ENCODE assay signal across 9 mouse cellular contexts in the genomic region with DNA sequence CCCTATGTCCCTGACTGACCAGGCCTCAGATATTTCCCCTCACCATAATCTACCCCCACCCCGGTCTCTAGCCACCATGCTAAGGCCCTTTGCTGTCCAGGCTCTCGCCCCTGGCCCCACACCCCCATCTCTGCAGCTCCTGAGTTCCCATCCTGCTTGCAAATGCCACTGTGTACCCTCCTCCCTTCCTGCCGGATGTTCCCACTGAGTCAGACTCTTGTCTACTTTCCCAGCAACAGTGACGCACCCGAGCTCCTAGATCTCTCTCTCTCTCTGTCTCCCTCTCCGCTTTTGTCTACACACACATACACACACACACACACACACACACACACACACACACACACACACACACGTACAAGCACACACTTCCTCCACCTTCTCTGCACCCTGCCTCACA. TPM values are rescaled to one million over a fixed set of nuclear protein-coding genes. Genes with fewer than 3 reads are reported as not detected.
A peak's percentile ranks its signal among the peaks of the same experiment; 100 is the strongest.
DNase-seq lines count a peak whose midpoint lies in the region; ATAC-seq lines count a peak whose summit lies in the region.
"Had no signal": no experiment of that assay in that cellular context is flagged by ENCODE, and none has a peak within 500 bp of the region (broad histone marks: within the 10 kb centered on the region; RNA-seq: fewer than 3 reads in every experiment).

No protein-coding gene starts in this region.

- H3K9ac ChIP-seq in limb, embryonic 15.5 days: no peak overlapping the region
- H3K9ac ChIP-seq in embryonic facial prominence, embryonic 13.5 days: no peak overlapping the region
- 0 out of 2 replicates have a peak overlapping the region, but pooled peaks have one; percentile 63 for H3K9ac ChIP-seq in liver, embryonic 13.5 days

- no peak overlapping the region for H3K4me2 ChIP-seq in limb, embryonic 15.5 days
- H3K4me2 ChIP-seq in embryonic facial prominence, embryonic 13.5 days: no peak overlapping the region
- H3K4me2 ChIP-seq in liver, embryonic 13.5 days: 0 out of 2 replicates have a peak overlapping the region, but pooled peaks have one; percentile 71

- H3K27ac ChIP-seq in limb, embryonic 15.5 days: 0 out of 2 replicates have a peak overlapping the region, but pooled peaks have one; percentile 84
- H3K27ac ChIP-seq in limb, embryonic 10.5 days: no peak overlapping the region
- H3K27ac ChIP-seq in embryonic facial prominence, embryonic 13.5 days: peak overlapping the region; percentile 92; the same call in 1 of the 2 replicates
- peak overlapping the region; percentile 89 for H3K27ac ChIP-seq in hindbrain, embryonic 10.5 days
- H3K27ac ChIP-seq in liver, embryonic 13.5 days: peak overlapping the region; percentile 75

- no peak for DNase-seq in limb, embryonic 10.5 days (ENCODE audit: low spot score)
- no peak for DNase-seq in hindbrain, embryonic 10.5 days (ENCODE audit: low spot score)
- DNase-seq in liver, embryonic 13.5 days: no peak
- peak; percentile 78 for DNase-seq in telencephalon, adult 2 months (ENCODE audit: low read depth, low spot score)
- no peak for DNase-seq in T-cell, adult 2 months (ENCODE audit: low spot score)

- no peak for ATAC-seq in limb, embryonic 15.5 days (ENCODE audit: insufficient number of reproducible peaks, low FRiP score, low TSS enrichment, low read depth)
- no peak for ATAC-seq in embryonic facial prominence, embryonic 13.5 days (ENCODE audit: insufficient number of reproducible peaks, insufficient read depth, low FRiP score, low TSS enrichment, low read depth)
- no peak for ATAC-seq in liver, embryonic 13.5 days (ENCODE audit: low read depth)
- no peak for ATAC-seq in monocyte, adult 5-6 weeks (replicated peaks; ENCODE audit: insufficient number of reproducible peaks, low FRiP score, low TSS enrichment, poor library complexity, severe bottlenecking)

- H3K36me3 ChIP-seq in limb, embryonic 15.5 days: no peaks in the 10 kb centered on the region
- 0 out of 2 replicates have a peak, but pooled peaks cover 4% of the 10 kb centered on the region for H3K36me3 ChIP-seq in limb, embryonic 10.5 days
- H3K36me3 ChIP-seq in embryonic facial prominence, embryonic 13.5 days: no peaks in the 10 kb centered on the region
- H3K36me3 ChIP-seq in hindbrain, embryonic 10.5 days: no peaks in the 10 kb centered on the region
- no peaks in the 10 kb centered on the region for H3K36me3 ChIP-seq in liver, embryonic 13.5 days

- H3K4me3 ChIP-seq in limb, embryonic 15.5 days: no peak overlapping the region
- no peak overlapping the region for H3K4me3 ChIP-seq in limb, embryonic 10.5 days
- H3K4me3 ChIP-seq in embryonic facial prominence, embryonic 13.5 days: no peak overlapping the region
- H3K4me3 ChIP-seq in hindbrain, embryonic 10.5 days: no peak overlapping the region
- H3K4me3 ChIP-seq in liver, embryonic 13.5 days (replicated peaks): no peak overlapping the region

- H3K4me1 ChIP-seq in limb, embryonic 15.5 days: peaks cover 45% of the 10 kb centered on the region
- peaks cover 27% of the 10 kb centered on the region for H3K4me1 ChIP-seq in limb, embryonic 10.5 days
- peaks cover 43% of the 10 kb centered on the region for H3K4me1 ChIP-seq in embryonic facial prominence, embryonic 13.5 days
- peaks cover 46% of the 10 kb centered on the region for H3K4me1 ChIP-seq in hindbrain, embryonic 10.5 days (replicated peaks)
- peaks cover 61% of the 10 kb centered on the region for H3K4me1 ChIP-seq in liver, embryonic 13.5 days (replicated peaks)

- H3K27me3 ChIP-seq in limb, embryonic 15.5 days: peaks cover 8% of the 10 kb centered on the region; the same call in 1 of the 2 replicates
- H3K27me3 ChIP-seq in limb, embryonic 10.5 days (ENCODE audit: low read depth, poor library complexity, severe bottlenecking): peaks cover 60% of the 10 kb centered on the region
- peaks cover 10% of the 10 kb centered on the region; the same call in 1 of the 2 replicates for H3K27me3 ChIP-seq in embryonic facial prominence, embryonic 13.5 days
- H3K27me3 ChIP-seq in hindbrain, embryonic 10.5 days (ENCODE audit: insufficient read depth, poor library complexity, severe bottlenecking): peaks cover 63% of the 10 kb centered on the region
- peaks cover 16% of the 10 kb centered on the region for H3K27me3 ChIP-seq in liver, embryonic 13.5 days

- 74% methylated on average over 7 of the region's 7 CpGs for WGBS in limb, embryonic 15.5 days
- WGBS in limb, embryonic 10.5 days: 63% methylated on average over 7 of the region's 7 CpGs
- WGBS in embryonic facial prominence, embryonic 13.5 days: 66% methylated on average over 7 of the region's 7 CpGs
- 69% methylated on average over 7 of the region's 7 CpGs for WGBS in hindbrain, embryonic 10.5 days
- WGBS in liver, embryonic 13.5 days (ENCODE audit: insufficient replicate concordance): 66% methylated on average over 7 of the region's 7 CpGs

- H3K9me3 ChIP-seq in limb, embryonic 15.5 days: no peaks in the 10 kb centered on the region
- H3K9me3 ChIP-seq in limb, embryonic 10.5 days (replicated peaks): no peaks in the 10 kb centered on the region
- H3K9me3 ChIP-seq in embryonic facial prominence, embryonic 13.5 days: no peaks in the 10 kb centered on the region
- H3K9me3 ChIP-seq in hindbrain, embryonic 10.5 days: no peaks in the 10 kb centered on the region
- no peaks in the 10 kb centered on the region for H3K9me3 ChIP-seq in liver, embryonic 13.5 days (replicated peaks)

RNA-seq across cellular contexts. Expression of a gene that starts 1.0 kb away (rescaled TPM):
- polyA plus RNA-seq in limb, embryonic 15.5 days (2015; fragmentation: Nextera tagmentation; extraction: Ambion mirVana): 3.1 and 3.4 TPM in 2 replicates
- 0.05 and 0.08 TPM in 2 replicates for polyA plus RNA-seq in limb, embryonic 10.5 days (2016; fragmentation: Nextera tagmentation; extraction: Ambion mirVana)
- polyA plus RNA-seq in embryonic facial prominence, embryonic 13.5 days (2015; fragmentation: Nextera tagmentation; extraction: Ambion mirVana): 0.83 and 0.91 TPM in 2 replicates
- 0.50 and 0.55 TPM in 2 replicates for polyA plus RNA-seq in hindbrain, embryonic 10.5 days (2016; fragmentation: Nextera tagmentation; extraction: Ambion mirVana)
- 0.20 and 0.23 TPM in 2 replicates for polyA plus RNA-seq in liver, embryonic 13.5 days (2015; fragmentation: Nextera tagmentation; extraction: Ambion mirVana)
- total RNA-seq in monocyte, adult 5-6 weeks (2017): 0.10 to 0.19 TPM in 2 of 3 replicates, not detected in the other

RNA-seq across cellular contexts. Expression of a gene that starts 9.1 kb away (rescaled TPM):
- polyA plus RNA-seq in limb, embryonic 15.5 days (2015; fragmentation: Nextera tagmentation; extraction: Ambion mirVana): 2.7 and 3.8 TPM in 2 replicates
- not detected in 2 replicates for polyA plus RNA-seq in limb, embryonic 10.5 days (2016; fragmentation: Nextera tagmentation; extraction: Ambion mirVana)
- 2.0 TPM in 1 of 2 replicates, not detected in the other for polyA plus RNA-seq in embryonic facial prominence, embryonic 13.5 days (2015; fragmentation: Nextera tagmentation; extraction: Ambion mirVana)
- polyA plus RNA-seq in hindbrain, embryonic 10.5 days (2016; fragmentation: Nextera tagmentation; extraction: Ambion mirVana): not detected in 2 replicates
- polyA plus RNA-seq in liver, embryonic 13.5 days (2015; fragmentation: Nextera tagmentation; extraction: Ambion mirVana): not detected in 2 replicates
- not detected in 3 replicates for total RNA-seq in monocyte, adult 5-6 weeks (2017)
- total RNA-seq: layer of hippocampus, postnatal 14 days had no signal

RNA-seq across cellular contexts. Expression of a gene that starts 16.1 kb away (rescaled TPM):
- 0.09 and 0.28 TPM in 2 replicates for polyA plus RNA-seq in limb, embryonic 15.5 days (2015; fragmentation: Nextera tagmentation; extraction: Ambion mirVana)
- polyA plus RNA-seq in limb, embryonic 10.5 days (2016; fragmentation: Nextera tagmentation; extraction: Ambion mirVana): 0.04 and 0.11 TPM in 2 replicates
- 0.34 and 0.51 TPM in 2 replicates for polyA plus RNA-seq in embryonic facial prominence, embryonic 13.5 days (2015; fragmentation: Nextera tagmentation; extraction: Ambion mirVana)
- 3.6 and 8.9 TPM in 2 replicates for polyA plus RNA-seq in hindbrain, embryonic 10.5 days (2016; fragmentation: Nextera tagmentation; extraction: Ambion mirVana)
- 0.24 and 0.31 TPM in 2 replicates for polyA plus RNA-seq in liver, embryonic 13.5 days (2015; fragmentation: Nextera tagmentation; extraction: Ambion mirVana)
- not detected in 3 replicates for total RNA-seq in monocyte, adult 5-6 weeks (2017)

RNA-seq across cellular contexts. Expression of a gene that starts 17.9 kb away (rescaled TPM):
- 18.1 and 19.8 TPM in 2 replicates for polyA plus RNA-seq in limb, embryonic 15.5 days (2015; fragmentation: Nextera tagmentation; extraction: Ambion mirVana)
- 16.1 and 16.3 TPM in 2 replicates for polyA plus RNA-seq in limb, embryonic 10.5 days (2016; fragmentation: Nextera tagmentation; extraction: Ambion mirVana)
- 12.7 and 13.1 TPM in 2 replicates for polyA plus RNA-seq in embryonic facial prominence, embryonic 13.5 days (2015; fragmentation: Nextera tagmentation; extraction: Ambion mirVana)
- 22.1 and 22.9 TPM in 2 replicates for polyA plus RNA-seq in hindbrain, embryonic 10.5 days (2016; fragmentation: Nextera tagmentation; extraction: Ambion mirVana)
- 18.4 and 19.1 TPM in 2 replicates for polyA plus RNA-seq in liver, embryonic 13.5 days (2015; fragmentation: Nextera tagmentation; extraction: Ambion mirVana)
- total RNA-seq in monocyte, adult 5-6 weeks (2017): 14.5 to 23.9 TPM (median 19.3 TPM) in 3 replicates

RNA-seq across cellular contexts. Expression of a gene that starts 35.2 kb away (rescaled TPM):
- 1.4 and 1.6 TPM in 2 replicates for polyA plus RNA-seq in limb, embryonic 15.5 days (2015; fragmentation: Nextera tagmentation; extraction: Ambion mirVana)
- polyA plus RNA-seq in limb, embryonic 10.5 days (2016; fragmentation: Nextera tagmentation; extraction: Ambion mirVana): 0.28 and 0.36 TPM in 2 replicates
- polyA plus RNA-seq in embryonic facial prominence, embryonic 13.5 days (2015; fragmentation: Nextera tagmentation; extraction: Ambion mirVana): 0.47 and 0.55 TPM in 2 replicates
- 0.31 and 0.43 TPM in 2 replicates for polyA plus RNA-seq in hindbrain, embryonic 10.5 days (2016; fragmentation: Nextera tagmentation; extraction: Ambion mirVana)
- polyA plus RNA-seq in liver, embryonic 13.5 days (2015; fragmentation: Nextera tagmentation; extraction: Ambion mirVana): 1.6 and 1.7 TPM in 2 replicates
- total RNA-seq in monocyte, adult 5-6 weeks (2017): 32.8 to 44.3 TPM (median 36.3 TPM) in 3 replicates
